Mouse (Mus musculus) Muller cell, postnatal 12 days (primary cell): ENCODE measurements at regions not wholly inside any gene's neighbourhood (a gene's known extent, or its start where the extent isn't known, plus 50 kb on each side); places are given as distances from the start of the nearest gene placed in this dataset.
"Not testable (repeated sequence)": the region's sequence is repeated elsewhere in the genome, so short reads cannot be mapped to it uniquely, and the experiment has no call there.

Source experiments
- DNase-seq: peaks from one replicate; pipeline ENCODE4 v3.0.0-alpha.2; 2015; ENCODE audit errors: inconsistent ontology term

DNA sequence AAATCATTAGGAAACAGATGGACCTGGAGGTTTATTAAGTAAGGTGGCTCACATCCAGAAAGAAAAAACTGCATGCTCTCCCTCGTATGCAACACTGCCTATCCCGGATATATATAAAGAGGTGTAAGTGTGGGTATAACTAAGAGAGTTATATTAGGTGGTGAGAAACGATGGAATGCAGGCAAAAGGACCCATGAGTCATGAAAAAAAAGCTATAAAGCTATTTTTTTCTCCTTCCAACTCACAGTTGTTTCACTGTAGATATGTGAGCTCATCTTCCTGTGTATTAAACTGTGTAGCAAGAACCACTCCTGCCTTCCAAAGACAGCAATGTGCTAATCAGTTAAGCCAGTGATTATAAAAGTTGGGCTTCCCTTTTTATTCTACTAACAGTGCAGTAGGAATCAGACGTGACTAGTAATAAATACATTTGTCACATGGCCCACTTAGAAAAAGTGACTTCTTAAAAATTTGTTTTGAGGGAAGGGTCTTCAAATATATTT, 51.4 kb upstream of the Bdh1 start:
- DNase-seq: not testable (repeated sequence)

DNA sequence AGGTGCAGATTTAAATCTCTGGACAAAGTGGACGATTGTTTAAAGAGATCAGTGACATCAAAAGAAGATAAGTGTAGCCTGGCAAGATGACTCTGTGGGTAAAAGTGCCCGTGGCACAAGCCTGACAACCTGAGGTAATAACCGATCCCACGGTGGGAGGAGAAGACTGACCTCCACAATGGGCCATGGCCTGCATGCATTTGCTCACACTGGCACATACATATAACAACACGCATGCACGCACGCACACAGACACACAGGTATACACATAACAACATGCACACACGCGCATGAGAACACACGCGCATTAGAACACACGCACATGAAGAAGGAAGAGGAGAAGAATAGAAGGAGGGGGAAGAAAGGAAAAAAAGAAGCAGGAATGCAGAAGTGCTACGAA, 52.2 kb upstream of the Bdh1 start:
- DNase-seq: no peak

DNA sequence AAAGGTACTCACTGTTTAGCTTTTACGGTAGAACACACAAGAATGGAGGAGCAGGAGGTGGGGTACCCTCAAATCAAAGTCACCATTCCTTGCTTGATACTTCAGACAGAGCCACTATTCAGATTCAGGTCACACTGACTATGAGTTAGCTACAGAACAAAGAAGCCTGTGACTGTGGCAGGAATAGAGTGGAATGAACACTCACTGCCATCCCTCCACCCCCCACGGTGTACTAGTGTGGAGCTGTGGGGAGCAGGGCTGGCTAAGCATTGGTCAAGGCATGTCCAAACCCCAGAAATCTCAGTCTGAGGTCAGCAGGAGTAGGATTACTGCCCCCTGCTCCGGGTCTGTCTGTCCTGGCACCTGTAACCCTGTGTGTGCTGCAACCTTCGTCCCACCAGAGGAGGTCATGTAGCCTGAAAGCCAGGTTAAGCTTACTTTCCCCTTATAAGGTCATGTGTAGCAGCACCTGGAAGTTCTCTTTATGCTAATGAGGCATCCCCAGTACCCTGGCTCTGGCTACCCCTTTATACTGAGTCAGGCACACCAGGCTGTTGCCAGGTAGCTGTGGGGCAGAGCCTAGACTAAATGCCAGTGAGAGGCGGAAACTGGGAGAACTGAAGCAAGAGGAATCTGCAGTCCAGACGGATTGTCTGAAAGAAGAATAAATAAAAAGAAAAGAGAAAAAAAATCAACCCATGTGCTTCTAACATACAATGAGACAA, 53.1 kb upstream of the Apod start:
- DNase-seq: peak; percentile 67

DNA sequence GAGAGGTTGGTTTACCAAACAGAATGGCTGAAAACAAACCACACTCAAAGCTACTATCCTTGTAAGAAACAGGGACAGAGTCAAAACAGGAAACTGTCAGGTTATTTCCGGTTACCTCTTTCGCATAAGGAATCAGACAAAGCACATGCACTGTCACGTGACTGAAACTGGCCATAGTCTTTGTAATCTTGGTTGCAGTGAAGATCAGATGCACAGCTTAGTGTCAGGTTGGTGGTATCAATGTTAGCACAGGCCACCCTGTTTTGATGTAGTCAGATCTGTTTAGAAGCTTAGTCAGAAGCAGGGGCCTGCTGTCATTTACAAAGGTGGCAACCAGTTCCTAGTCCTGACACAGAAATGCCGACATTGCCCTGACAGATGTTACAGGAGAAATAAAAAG, 51.4 kb upstream of the Apod start:
- DNase-seq: no peak

DNA sequence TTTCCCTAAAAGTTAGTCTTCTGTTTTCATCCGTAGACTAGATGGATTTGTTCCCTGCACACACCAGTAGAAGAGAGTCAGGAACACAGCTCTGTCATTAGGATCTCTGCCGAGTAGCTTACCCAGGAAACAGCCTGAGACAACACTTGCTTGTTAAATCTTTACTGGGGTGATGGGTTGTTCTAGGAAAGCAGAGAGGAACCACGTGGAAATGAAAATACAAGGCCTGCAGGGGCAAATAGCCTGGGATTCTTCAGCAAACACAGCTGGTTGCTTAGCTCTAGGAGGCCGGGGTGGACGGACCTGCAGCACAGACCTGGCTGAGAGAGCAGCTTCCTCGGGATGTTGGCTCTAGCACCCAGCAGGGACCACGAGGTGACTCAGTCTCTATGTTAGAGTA, 49.9 kb upstream of the Apod start:
- no peak for DNase-seq
